Mouse (Mus musculus) neural tube, embryonic 11.5 days (tissue): ENCODE data around the gene Ndufs1. TPM values are rescaled to one million over a fixed set of nuclear protein-coding genes. Genes with fewer than 3 reads are reported as not detected.

Experiments
- ATAC-seq: fragments of 200-750 bp; cut with Nextera tagmentation; 2 replicates; pipeline ENCODE4 v1.8.0; 2017; ENCODE audit warnings: moderate number of reproducible peaks, mild to moderate bottlenecking, moderate TSS enrichment, moderate library complexity; ENCODE audit not compliant: insufficient read depth, low FRiP score, low TSS enrichment
- DNase-seq: peaks from one replicate; pipeline ENCODE4 v3.0.0-alpha.2; 2015; ENCODE audit warnings: low spot score
- H3K27ac ChIP-seq: fragments of 300-500 bp; sonication (generic); 2 replicates; pipeline ENCODE4 v1.5.1; 2014; ENCODE audit warnings: low read depth, mild to moderate bottlenecking, low read length
- H3K27me3 ChIP-seq: fragments of 300-500 bp; sonication (generic); 2 replicates; pipeline ENCODE4 v1.6.1; 2014; ENCODE audit warnings: mild to moderate bottlenecking, low read length, mixed read lengths; ENCODE audit not compliant: control insufficient read depth, insufficient read depth
- H3K36me3 ChIP-seq: fragments of 300-500 bp; sonication (generic); 2 replicates; pipeline ENCODE4 v1.6.1; 2014; ENCODE audit warnings: mild to moderate bottlenecking, low read length, moderate library complexity, mixed read lengths; ENCODE audit not compliant: control insufficient read depth, insufficient read depth
- H3K4me1 ChIP-seq: fragments of 300-500 bp; sonication (generic); 2 replicates; pipeline ENCODE4 v1.6.1; 2014; ENCODE audit warnings: low read length, mixed read lengths; ENCODE audit not compliant: control insufficient read depth, insufficient read depth
- H3K4me2 ChIP-seq: fragments of 300-500 bp; sonication (generic); 2 replicates; pipeline ENCODE4 v1.6.1; 2014; ENCODE audit warnings: low read depth, mild to moderate bottlenecking, moderate library complexity
- H3K4me3 ChIP-seq: fragments of 300-500 bp; sonication (generic); 2 replicates; pipeline ENCODE4 v1.5.1; 2014; ENCODE audit warnings: low read depth, low read length
- H3K9ac ChIP-seq: fragments of 300-500 bp; sonication (generic); 2 replicates; pipeline ENCODE4 v1.6.1; 2014; ENCODE audit warnings: mild to moderate bottlenecking, low read length
- H3K9me3 ChIP-seq: fragments of 300-500 bp; sonication (generic); 2 replicates; pipeline ENCODE4 v1.6.1; 2016; ENCODE audit warnings: low read length; ENCODE audit not compliant: control insufficient read depth
- WGBS: fragments of 180-500 bp; shearing (Covaris S2); extraction: QIAGEN DNeasy Blood & Tissue Kit; methylation state at CpG from one replicate; pipeline ENCODE4 v1.1.7; 2014; 5-methylcytosine and 5-hydroxymethylcytosine counted together
- polyA plus RNA-seq: library from polyadenylated mRNA; unstranded; fragments of >200 nt; fragmentation: Nextera tagmentation; extraction: Ambion mirVana; gene quantifications from 2 replicates; pipeline ENCODE4 v1.2.1, GENCODE M21; 2014

Gene Ndufs1
- polyA plus RNA-seq, 1 experiment from 2014 or later, result 153 TPM

DNA sequence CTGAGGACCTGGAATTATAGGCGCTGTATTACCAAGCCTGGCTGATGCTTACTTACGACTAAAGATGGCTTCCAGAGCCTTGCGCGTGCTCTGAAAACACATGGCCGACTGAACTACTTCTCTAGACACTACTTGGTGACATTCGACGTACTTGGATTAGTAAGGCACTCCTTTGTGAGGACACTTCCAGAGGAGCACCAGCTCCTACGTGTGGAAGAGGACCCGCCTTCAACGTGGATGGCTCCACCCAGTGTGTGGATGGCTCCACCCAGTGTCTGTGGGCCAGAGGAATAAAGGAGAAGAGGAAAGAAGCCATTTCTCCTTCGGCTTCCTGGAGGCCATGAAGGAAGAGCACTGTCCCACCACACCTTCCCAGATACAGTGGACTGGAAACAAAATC lies 44.9 kb downstream of the Ndufs1 start:
- WGBS, result 92% methylated on average over 11 of the region's 11 CpGs

DNA sequence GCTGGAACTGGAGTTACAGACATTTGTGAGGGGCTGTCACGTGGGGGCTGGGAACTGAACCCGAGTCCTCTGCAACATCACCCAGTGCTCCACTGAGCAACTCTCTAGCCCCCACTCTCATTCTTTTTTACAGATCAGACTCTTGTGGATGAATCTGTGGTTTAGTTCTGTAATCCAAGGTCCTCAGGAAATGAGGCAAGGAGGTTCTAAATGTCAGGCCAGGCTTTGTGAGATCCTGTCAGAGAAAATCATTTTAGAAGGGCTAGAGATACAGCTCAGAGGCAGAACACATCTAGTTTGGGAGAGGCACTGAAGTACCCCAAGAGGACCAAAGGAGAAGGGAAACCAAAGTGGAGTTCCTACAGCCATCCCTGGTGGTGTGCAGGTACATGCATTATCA lies 45.8 kb downstream of the Ndufs1 start:
- H3K36me3 ChIP-seq, result no peaks in the 10 kb centered on the region
- H3K9me3 ChIP-seq, result no peaks in the 10 kb centered on the region
- no peak overlapping the region for H3K4me3 ChIP-seq
- no peak overlapping the region for H3K4me2 ChIP-seq
- H3K27ac ChIP-seq, result no peak overlapping the region
- 91% methylated on average over 2 of the region's 2 CpGs for WGBS
- H3K9ac ChIP-seq, result no peak overlapping the region
- DNase-seq (no peak), ATAC-seq (no peak)
- no peaks in the 10 kb centered on the region for H3K4me1 ChIP-seq
- no peaks in the 10 kb centered on the region for H3K27me3 ChIP-seq

More for the DNA sequence above, 44.9 kb downstream of the Ndufs1 start:
- H3K36me3 ChIP-seq, result no peaks in the 10 kb centered on the region
- H3K27me3 ChIP-seq, result no peaks in the 10 kb centered on the region
- H3K4me2 ChIP-seq, result no peak overlapping the region
- no peak overlapping the region for H3K27ac ChIP-seq
- H3K4me1 ChIP-seq, result no peaks in the 10 kb centered on the region
- no peak overlapping the region for H3K9ac ChIP-seq
- no peaks in the 10 kb centered on the region for H3K9me3 ChIP-seq
- no peak overlapping the region for H3K4me3 ChIP-seq
- DNase-seq (no peak), ATAC-seq (no peak)

DNA sequence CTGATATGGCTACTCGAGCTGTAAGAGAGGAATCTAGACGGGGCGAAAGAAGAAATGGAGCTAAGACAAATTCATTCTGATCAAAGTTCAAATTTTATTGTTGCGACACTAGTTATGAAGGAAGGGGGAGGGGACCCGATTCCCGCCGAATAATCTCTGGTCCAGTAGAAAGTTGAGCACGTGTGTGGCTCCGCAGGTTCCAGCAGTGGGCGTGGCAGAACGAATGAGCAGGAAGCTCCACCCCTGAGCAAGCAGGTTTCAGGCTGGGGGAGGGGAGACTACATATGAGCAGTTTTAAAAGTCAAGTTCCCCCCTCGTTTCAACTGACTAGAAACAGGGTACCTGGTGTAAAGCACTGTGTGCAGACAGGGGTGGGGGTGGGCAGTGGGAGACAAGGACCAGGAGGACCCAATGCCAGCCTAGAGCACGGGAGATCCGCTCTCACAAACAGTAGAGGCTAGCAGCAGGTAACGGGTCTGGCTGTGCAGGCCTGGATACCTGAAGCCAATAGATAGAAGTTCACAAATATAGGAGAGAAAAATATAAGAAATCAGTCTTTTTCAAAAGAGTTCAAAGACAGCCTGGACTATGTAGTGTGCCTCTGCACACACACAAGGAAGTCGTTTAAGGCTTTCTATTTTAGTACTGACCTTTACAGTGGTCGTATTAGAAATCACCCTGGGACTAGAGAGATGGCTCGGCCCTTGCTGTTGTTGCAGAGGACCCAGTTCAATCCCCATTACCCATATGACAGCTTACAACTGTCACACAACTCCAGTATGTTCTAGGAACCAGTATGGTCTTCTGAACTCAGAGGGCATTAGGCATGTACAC lies 46.6 kb downstream of the Ndufs1 start:
- H3K4me3 ChIP-seq, result no peak overlapping the region
- H3K9ac ChIP-seq, result no peak overlapping the region
- no peaks in the 10 kb centered on the region for H3K9me3 ChIP-seq
- peak overlapping the region; percentile 24; the same call in 1 of the 2 replicates for H3K4me2 ChIP-seq
- 22% methylated on average over 18 of the region's 18 CpGs for WGBS
- H3K27ac ChIP-seq, result no peak overlapping the region
- peaks cover 2% of the 10 kb centered on the region; the same call in 1 of the 2 replicates for H3K36me3 ChIP-seq
- ATAC-seq (no peak), DNase-seq (no peak)
- H3K4me1 ChIP-seq, result no peaks in the 10 kb centered on the region
- no peaks in the 10 kb centered on the region for H3K27me3 ChIP-seq

DNA sequence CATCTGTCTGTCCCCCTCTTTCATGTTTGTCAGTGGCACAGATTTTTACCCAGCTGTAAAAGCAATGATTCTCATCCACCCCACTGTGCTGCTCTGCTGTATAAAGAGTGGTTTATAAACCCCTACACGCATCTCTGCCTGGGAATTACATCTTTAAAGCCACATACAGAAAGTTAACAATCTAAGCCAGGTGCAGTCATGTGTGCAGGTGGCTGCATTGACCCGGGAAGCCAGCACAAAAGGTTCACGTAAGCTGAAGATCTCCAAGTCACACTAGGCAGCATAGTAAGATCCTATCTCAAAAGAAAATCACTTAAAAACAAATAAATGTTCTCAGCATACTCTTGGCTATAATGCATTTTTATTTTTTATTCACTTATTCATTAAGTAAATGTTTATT lies 47.4 kb downstream of the Ndufs1 start:
- Histone ChIP-seq H3K4me1 (no peaks in the 10 kb centered on the region), H3K27ac (no peak overlapping the region), H3K36me3 (peaks cover 2% of the 10 kb centered on the region; the same call in 1 of the 2 replicates), H3K27me3 (no peaks in the 10 kb centered on the region), H3K4me2 (no peak overlapping the region), H3K4me3 (no peak overlapping the region), H3K9me3 (no peaks in the 10 kb centered on the region), H3K9ac (no peak overlapping the region)
- ATAC-seq (no peak), DNase-seq (no peak)
- WGBS, result 56% methylated on average over 3 of the region's 3 CpGs

GRCm38 (mm10) chr1:63126206-63126605 lies 50.4 kb downstream of the Ndufs1 start:
- H3K9ac ChIP-seq, result no peak overlapping the region
- H3K4me2 ChIP-seq, result no peak overlapping the region
- no peaks in the 10 kb centered on the region for H3K9me3 ChIP-seq
- H3K27ac ChIP-seq, result no peak overlapping the region
- DNase-seq, result no peak
- H3K4me1 ChIP-seq, result no peaks in the 10 kb centered on the region
- H3K4me3 ChIP-seq, result no peak overlapping the region
- H3K36me3 ChIP-seq, result peaks cover 5% of the 10 kb centered on the region; the same call in 1 of the 2 replicates
- 94% methylated on average over 3 of the region's 3 CpGs for WGBS
- no peaks in the 10 kb centered on the region for H3K27me3 ChIP-seq
- ATAC-seq, result no peak

- Histone ChIP-seq H3K4me1 (no peaks in the 10 kb centered on the region), H3K4me3 (no peak overlapping the region), H3K27me3 (no peaks in the 10 kb centered on the region), H3K36me3 (peaks cover 8% of the 10 kb centered on the region), H3K27ac (no peak overlapping the region), H3K9me3 (no peaks in the 10 kb centered on the region), H3K4me2 (no peak overlapping the region), H3K9ac (no peak overlapping the region)
- ATAC-seq, result no peak
- WGBS, result 78% methylated on average over 6 of the region's 6 CpGs
- DNase-seq, result no peak
These were observed 52.7 kb downstream of the Ndufs1 start for GRCm38 (mm10) chr1:63123823-63124450.

DNA sequence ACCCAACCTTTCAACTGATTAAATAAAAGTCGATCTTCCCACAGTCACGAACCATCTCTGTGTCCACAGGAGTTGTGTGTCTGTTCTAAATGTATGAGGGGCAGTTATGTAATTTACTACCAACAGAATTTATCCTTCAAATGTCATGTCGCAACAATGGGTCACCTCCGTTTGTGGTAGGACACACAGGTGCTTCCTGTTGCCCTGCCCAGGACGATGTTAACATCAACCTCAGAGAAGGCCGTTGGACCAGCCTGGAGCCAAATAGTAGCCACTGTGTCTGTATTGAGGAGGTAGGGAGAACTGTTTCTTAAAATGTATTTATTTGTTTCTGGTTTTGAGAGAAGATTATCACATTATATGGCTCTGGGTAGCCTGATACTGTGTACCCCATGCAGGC lies 54.6 kb downstream of the Ndufs1 start:
- H3K9ac ChIP-seq, result no peak overlapping the region
- no peaks in the 10 kb centered on the region for H3K9me3 ChIP-seq
- no peak overlapping the region for H3K4me3 ChIP-seq
- no peaks in the 10 kb centered on the region for H3K4me1 ChIP-seq
- no peaks in the 10 kb centered on the region for H3K27me3 ChIP-seq
- no peak overlapping the region for H3K27ac ChIP-seq
- H3K4me2 ChIP-seq, result no peak overlapping the region
- H3K36me3 ChIP-seq, result peaks cover 8% of the 10 kb centered on the region
- 96% methylated on average over 6 of the region's 6 CpGs for WGBS
- ATAC-seq, result no peak
- DNase-seq, result no peak

DNA sequence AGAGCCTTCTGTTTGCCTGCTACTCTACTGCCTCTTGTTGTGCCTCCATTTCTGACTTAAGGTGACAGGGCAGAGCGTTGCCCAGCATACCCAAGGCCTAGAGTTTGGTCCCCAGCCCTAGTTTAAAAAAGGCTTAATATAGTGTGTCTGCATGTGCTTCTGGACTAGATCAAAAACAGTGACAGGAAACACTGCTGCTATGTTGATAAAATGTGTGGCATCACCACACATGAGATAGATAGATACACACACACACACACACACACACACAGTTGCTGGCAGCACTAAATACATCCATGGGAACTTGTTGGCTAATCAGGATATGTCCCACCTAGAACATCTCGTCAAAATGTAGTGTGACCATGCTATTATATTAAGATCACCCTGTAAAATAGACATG lies 56.3 kb downstream of the Ndufs1 start:
- H3K4me2 ChIP-seq, result no peak overlapping the region
- H3K4me1 ChIP-seq, result 0 out of 2 replicates have a peak, but pooled peaks cover under 1% of the 10 kb centered on the region
- H3K9ac ChIP-seq, result no peak overlapping the region
- H3K9me3 ChIP-seq, result no peaks in the 10 kb centered on the region
- peaks cover 6% of the 10 kb centered on the region for H3K36me3 ChIP-seq
- WGBS, result 97% methylated on average over 2 of the region's 2 CpGs
- no peak for DNase-seq
- no peaks in the 10 kb centered on the region for H3K27me3 ChIP-seq
- H3K4me3 ChIP-seq, result no peak overlapping the region
- ATAC-seq, result no peak
- H3K27ac ChIP-seq, result no peak overlapping the region

GRCm38 (mm10) chr1:63119675-63120074 lies 57.0 kb downstream of the Ndufs1 start:
- Histone ChIP-seq H3K27ac (no peak overlapping the region), H3K9me3 (no peaks in the 10 kb centered on the region), H3K27me3 (no peaks in the 10 kb centered on the region), H3K36me3 (peaks cover 6% of the 10 kb centered on the region), H3K4me2 (no peak overlapping the region), H3K9ac (no peak overlapping the region), H3K4me3 (no peak overlapping the region), H3K4me1 (0 out of 2 replicates have a peak, but pooled peaks cover 4% of the 10 kb centered on the region)
- 93% methylated on average over 4 of the region's 4 CpGs for WGBS
- ATAC-seq, result no peak
- DNase-seq, result no peak
